Mouse (Mus musculus) limb, embryonic 10.5 days (tissue): Measurements from ENCODE around the gene Marveld2. TPM values are rescaled to one million over a fixed set of nuclear protein-coding genes. Genes with fewer than 3 reads are reported as not detected.
A peak's percentile ranks its signal among the peaks of the same experiment; 100 is the strongest.

Experiments
- DNase-seq: peaks from one replicate; pipeline ENCODE4 v3.0.0-alpha.2; 2017; ENCODE audit warnings: low spot score
- H3K27ac ChIP-seq: fragments of 300-500 bp; sonication (generic); 2 replicates; pipeline ENCODE4 v1.5.1; 2016; ENCODE audit warnings: mild to moderate bottlenecking
- H3K27me3 ChIP-seq: fragments of 300-500 bp; sonication (generic); 2 replicates; pipeline ENCODE4 v1.6.1; 2016; ENCODE audit warnings: low read depth, mild to moderate bottlenecking; ENCODE audit not compliant: poor library complexity, severe bottlenecking
- H3K36me3 ChIP-seq: fragments of 300-500 bp; sonication (generic); 2 replicates; pipeline ENCODE4 v1.6.1; 2016; ENCODE audit warnings: mild to moderate bottlenecking, moderate library complexity
- H3K4me1 ChIP-seq: fragments of 300-500 bp; sonication (generic); 2 replicates; pipeline ENCODE4 v1.6.1; 2016
- H3K4me3 ChIP-seq: fragments of 300-500 bp; sonication (generic); 2 replicates; pipeline ENCODE4 v1.5.1; 2016; ENCODE audit warnings: mild to moderate bottlenecking, moderate library complexity
- H3K9me3 ChIP-seq: fragments of 300-500 bp; sonication (generic); replicated peaks from 2 replicates; pipeline ENCODE4 v1.6.1; 2016; ENCODE audit warnings: mild to moderate bottlenecking
- WGBS: fragments of 180-500 bp; shearing (Covaris S2); methylation state at CpG from one replicate; pipeline ENCODE4 v1.1.7; 2016; 5-methylcytosine and 5-hydroxymethylcytosine counted together
- polyA plus RNA-seq: library from polyadenylated mRNA; unstranded; fragments of >200 nt; fragmentation: Nextera tagmentation; extraction: Ambion mirVana; gene quantifications from 2 replicates; pipeline ENCODE4 v1.2.1, GENCODE M21; 2016

Marveld2 gene
- polyA plus RNA-seq, 1 experiment from 2014 or later = 3.5 TPM

GRCm38 (mm10) chr13:100594041-100594792 is 22.6 kb downstream of the Marveld2 start:
- no peak overlapping the region for H3K4me3 ChIP-seq

GRCm38 (mm10) chr13:100588646-100589045 is 28.1 kb downstream of the Marveld2 start:
- Histone ChIP-seq H3K27me3 (no peaks in the 10 kb centered on the region), H3K4me1 (no peaks in the 10 kb centered on the region), H3K4me3 (no peak overlapping the region), H3K9me3 (no peaks in the 10 kb centered on the region), H3K27ac (no peak overlapping the region), H3K36me3 (peaks cover 3% of the 10 kb centered on the region; the same call in 1 of the 2 replicates)
- no peak for DNase-seq
- 91% methylated on average over 12 of the region's 12 CpGs for WGBS

More at GRCm38 (mm10) chr13:100594041-100594792, 22.6 kb downstream of the Marveld2 start:
- Histone ChIP-seq H3K27me3 (no peaks in the 10 kb centered on the region), H3K9me3 (no peaks in the 10 kb centered on the region), H3K27ac (peak overlapping the region; percentile 56), H3K36me3 (no peaks in the 10 kb centered on the region), H3K4me1 (peaks cover 7% of the 10 kb centered on the region)
- DNase-seq = no peak
- 53% methylated on average over 13 of the region's 17 CpGs for WGBS

GRCm38 (mm10) chr13:100582144-100582543 is 34.6 kb downstream of the Marveld2 start:
- no peaks in the 10 kb centered on the region for H3K36me3 ChIP-seq
- no peak overlapping the region for H3K27ac ChIP-seq
- no peak for DNase-seq
- WGBS = 48% methylated on average over 6 of the region's 6 CpGs
- no peaks in the 10 kb centered on the region for H3K27me3 ChIP-seq
- H3K4me3 ChIP-seq = no peak overlapping the region
- no peaks in the 10 kb centered on the region for H3K9me3 ChIP-seq
- peaks cover 3% of the 10 kb centered on the region; the same call in 1 of the 2 replicates for H3K4me1 ChIP-seq

- H3K27me3 ChIP-seq = no peaks in the 10 kb centered on the region
- 32% methylated on average over 3 of the region's 3 CpGs for WGBS
- no peak for DNase-seq
Observed at GRCm38 (mm10) chr13:100581701-100582100, 35.1 kb downstream of the Marveld2 start.

GRCm38 (mm10) chr13:100579951-100580350 is 36.8 kb downstream of the Marveld2 start:
- DNase-seq = no peak
- no peaks in the 10 kb centered on the region for H3K36me3 ChIP-seq
- no peaks in the 10 kb centered on the region for H3K9me3 ChIP-seq
- no peaks in the 10 kb centered on the region for H3K27me3 ChIP-seq
- peaks cover 3% of the 10 kb centered on the region; the same call in 1 of the 2 replicates for H3K4me1 ChIP-seq
- no peak overlapping the region for H3K4me3 ChIP-seq
- H3K27ac ChIP-seq = no peak overlapping the region

More at GRCm38 (mm10) chr13:100581701-100582100, 35.1 kb downstream of the Marveld2 start:
- no peaks in the 10 kb centered on the region for H3K9me3 ChIP-seq
- no peak overlapping the region for H3K4me3 ChIP-seq
- no peaks in the 10 kb centered on the region for H3K36me3 ChIP-seq
- H3K27ac ChIP-seq = no peak overlapping the region
- peaks cover 3% of the 10 kb centered on the region; the same call in 1 of the 2 replicates for H3K4me1 ChIP-seq

- no peak overlapping the region for H3K4me3 ChIP-seq
- DNase-seq = no peak
- 61% methylated on average over 3 of the region's 3 CpGs for WGBS
- peaks cover 3% of the 10 kb centered on the region; the same call in 1 of the 2 replicates for H3K4me1 ChIP-seq
- H3K27me3 ChIP-seq = no peaks in the 10 kb centered on the region
- H3K36me3 ChIP-seq = no peaks in the 10 kb centered on the region
- no peak overlapping the region for H3K27ac ChIP-seq
- H3K9me3 ChIP-seq = no peaks in the 10 kb centered on the region
Observed at GRCm38 (mm10) chr13:100579220-100579619, 37.6 kb downstream of the Marveld2 start.

GRCm38 (mm10) chr13:100575950-100576349 is 40.8 kb downstream of the Marveld2 start:
- no peak for DNase-seq
- WGBS = 63% methylated on average over 2 of the region's 2 CpGs
- no peak overlapping the region for H3K4me3 ChIP-seq
- H3K9me3 ChIP-seq = no peaks in the 10 kb centered on the region
- no peaks in the 10 kb centered on the region for H3K4me1 ChIP-seq
- no peaks in the 10 kb centered on the region for H3K36me3 ChIP-seq
- no peak overlapping the region for H3K27ac ChIP-seq
- no peaks in the 10 kb centered on the region for H3K27me3 ChIP-seq

- Histone ChIP-seq H3K36me3 (no peaks in the 10 kb centered on the region), H3K27me3 (no peaks in the 10 kb centered on the region), H3K4me3 (no peak overlapping the region), H3K27ac (no peak overlapping the region), H3K4me1 (no peaks in the 10 kb centered on the region), H3K9me3 (no peaks in the 10 kb centered on the region)
- 66% methylated on average over 2 of the region's 2 CpGs for WGBS
- DNase-seq = no peak
Observed at GRCm38 (mm10) chr13:100570713-100571112, 46.1 kb downstream of the Marveld2 start.

GRCm38 (mm10) chr13:100568359-100568758 is 48.4 kb downstream of the Marveld2 start:
- H3K27ac ChIP-seq = no peak overlapping the region
- 97% methylated on average over 1 of the region's 1 CpGs for whole genome bisulfite sequencing
- DNase-seq = no peak
- H3K4me1 ChIP-seq = no peaks in the 10 kb centered on the region
- no peak overlapping the region for H3K4me3 ChIP-seq
- H3K27me3 ChIP-seq = no peaks in the 10 kb centered on the region
- no peaks in the 10 kb centered on the region for H3K36me3 ChIP-seq
- H3K9me3 ChIP-seq = no peaks in the 10 kb centered on the region

- Histone ChIP-seq H3K27ac (no peak overlapping the region), H3K4me3 (no peak overlapping the region), H3K9me3 (no peaks in the 10 kb centered on the region), H3K27me3 (peaks cover 14% of the 10 kb centered on the region), H3K4me1 (peaks cover 12% of the 10 kb centered on the region), H3K36me3 (no peaks in the 10 kb centered on the region)
- WGBS = 82% methylated on average over 9 of the region's 9 CpGs
- DNase-seq = no peak
Observed at GRCm38 (mm10) chr13:100559449-100559848, 57.3 kb downstream of the Marveld2 start.

GRCm38 (mm10) chr13:100557011-100557410 is 59.8 kb downstream of the Marveld2 start:
- 47% methylated on average over 4 of the region's 4 CpGs for WGBS

GRCm38 (mm10) chr13:100553042-100553437 is 63.7 kb downstream of the Marveld2 start:
- DNase-seq = no peak
- no peaks in the 10 kb centered on the region for H3K36me3 ChIP-seq
- H3K27ac ChIP-seq = no peak overlapping the region

More at GRCm38 (mm10) chr13:100557011-100557410, 59.8 kb downstream of the Marveld2 start:
- Histone ChIP-seq H3K9me3 (no peaks in the 10 kb centered on the region), H3K4me3 (no peak overlapping the region), H3K27ac (no peak overlapping the region), H3K36me3 (no peaks in the 10 kb centered on the region), H3K27me3 (peaks cover 38% of the 10 kb centered on the region), H3K4me1 (peaks cover 24% of the 10 kb centered on the region)
- no peak for DNase-seq

GRCm38 (mm10) chr13:100552369-100553041 is 64.3 kb downstream of the Marveld2 start, which contains the start of gene Ocln:
Gene Ocln, minus strand, starts transcription at chr13:100552718.
- H3K27ac ChIP-seq = no peak within 1 kb of the TSS
- peak within 1 kb of the TSS; percentile 66 for H3K4me3 ChIP-seq
- H3K9me3 ChIP-seq = no peaks in the 10 kb centered on the region
- H3K4me1 ChIP-seq = peaks cover 28% of the 10 kb centered on the region
- no peaks in the 10 kb centered on the region for H3K36me3 ChIP-seq
- no peak for DNase-seq
- under 1% methylated on average over 45 of the region's 45 CpGs for WGBS
- peaks cover 74% of the 10 kb centered on the region for H3K27me3 ChIP-seq

More at GRCm38 (mm10) chr13:100553042-100553437, 63.7 kb downstream of the Marveld2 start:
- no peaks in the 10 kb centered on the region for H3K9me3 ChIP-seq
- H3K4me3 ChIP-seq = peak overlapping the region; percentile 66
- 6% methylated on average over 12 of the region's 12 CpGs for WGBS
- peaks cover 33% of the 10 kb centered on the region for H3K4me1 ChIP-seq
- peaks cover 74% of the 10 kb centered on the region for H3K27me3 ChIP-seq
